Mouse (Mus musculus) stomach, embryonic 15.5 days (tissue): Measurements from ENCODE around the gene Cobl. TPM values are rescaled to one million over a fixed set of nuclear protein-coding genes. Genes with fewer than 3 reads are reported as not detected.

ENCODE experiments used
- ATAC-seq: fragments of 200-750 bp; cut with Nextera tagmentation; 2 replicates; pipeline ENCODE4 v1.8.0; 2017; ENCODE audit warnings: low read depth, moderate number of reproducible peaks, moderate TSS enrichment; ENCODE audit not compliant: insufficient read depth, low FRiP score
- H3K27ac ChIP-seq: fragments of 300-500 bp; sonication (generic); 2 replicates; pipeline ENCODE4 v1.5.1; 2015; ENCODE audit warnings: mild to moderate bottlenecking, inconsistent platforms
- H3K27me3 ChIP-seq: fragments of 300-500 bp; sonication (generic); replicated peaks from 2 replicates; pipeline ENCODE4 v1.6.1; 2015; ENCODE audit warnings: inconsistent platforms
- H3K36me3 ChIP-seq: fragments of 300-500 bp; sonication (generic); 2 replicates; pipeline ENCODE4 v1.6.1; 2015; ENCODE audit warnings: inconsistent platforms
- H3K4me1 ChIP-seq: fragments of 300-500 bp; sonication (generic); 2 replicates; pipeline ENCODE4 v1.6.1; 2015; ENCODE audit warnings: inconsistent platforms
- H3K4me2 ChIP-seq: fragments of 300-500 bp; sonication (generic); 2 replicates; pipeline ENCODE4 v1.6.1; 2015; ENCODE audit warnings: mild to moderate bottlenecking, inconsistent platforms
- H3K4me3 ChIP-seq: fragments of 300-500 bp; sonication (generic); replicated peaks from 2 replicates; pipeline ENCODE4 v1.5.1; 2015; ENCODE audit warnings: inconsistent platforms
- H3K9ac ChIP-seq: fragments of 300-500 bp; sonication (generic); 2 replicates; pipeline ENCODE4 v1.6.1; 2015; ENCODE audit warnings: inconsistent platforms
- H3K9me3 ChIP-seq: fragments of 300-500 bp; sonication (generic); 2 replicates; pipeline ENCODE4 v1.6.1; 2016; ENCODE audit warnings: inconsistent platforms
- WGBS: fragments of 180-500 bp; shearing (Covaris S2); methylation state at CpG from one replicate; pipeline ENCODE4 v1.1.7; 2015; 5-methylcytosine and 5-hydroxymethylcytosine counted together
- polyA plus RNA-seq: library from polyadenylated mRNA; unstranded; fragments of >200 nt; fragmentation: Nextera tagmentation; extraction: Ambion mirVana; gene quantifications from 2 replicates; pipeline ENCODE4 v1.2.1, GENCODE M21; 2015

The Cobl gene
- polyA plus RNA-seq, 1 experiment from 2014 or later = 7.7 TPM

DNA sequence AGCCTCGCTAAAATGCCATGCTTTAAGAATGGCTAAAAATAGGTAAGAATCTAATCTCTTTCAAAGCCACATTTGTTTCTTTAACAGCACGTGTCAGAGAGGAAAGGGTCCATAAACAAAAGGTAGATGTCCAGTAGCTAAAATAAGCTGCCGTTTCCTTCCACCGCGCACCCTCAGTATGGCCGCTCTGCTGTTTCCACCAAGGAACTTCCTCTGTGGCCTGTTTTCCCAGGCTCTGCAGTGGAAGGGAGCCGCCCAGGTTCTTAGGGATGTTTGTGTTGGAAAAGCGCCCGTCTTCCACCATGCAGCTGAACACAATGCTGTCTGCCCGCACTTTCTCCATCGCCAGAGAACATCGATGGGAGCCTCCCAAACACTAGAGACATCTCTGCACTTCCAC, 128.6 kb downstream of the Cobl start:
- peaks cover 5% of the 10 kb centered on the region; the same call in 1 of the 2 replicates for H3K4me1 ChIP-seq
- 52% methylated on average over 12 of the region's 12 CpGs for WGBS
- H3K36me3 ChIP-seq = no peaks in the 10 kb centered on the region
- H3K9me3 ChIP-seq = no peaks in the 10 kb centered on the region
- H3K27me3 ChIP-seq = no peaks in the 10 kb centered on the region
- H3K4me3 ChIP-seq = no peak overlapping the region
- H3K27ac ChIP-seq = no peak overlapping the region
- no peak overlapping the region for H3K9ac ChIP-seq
- no peak overlapping the region for H3K4me2 ChIP-seq
- ATAC-seq = no peak

DNA sequence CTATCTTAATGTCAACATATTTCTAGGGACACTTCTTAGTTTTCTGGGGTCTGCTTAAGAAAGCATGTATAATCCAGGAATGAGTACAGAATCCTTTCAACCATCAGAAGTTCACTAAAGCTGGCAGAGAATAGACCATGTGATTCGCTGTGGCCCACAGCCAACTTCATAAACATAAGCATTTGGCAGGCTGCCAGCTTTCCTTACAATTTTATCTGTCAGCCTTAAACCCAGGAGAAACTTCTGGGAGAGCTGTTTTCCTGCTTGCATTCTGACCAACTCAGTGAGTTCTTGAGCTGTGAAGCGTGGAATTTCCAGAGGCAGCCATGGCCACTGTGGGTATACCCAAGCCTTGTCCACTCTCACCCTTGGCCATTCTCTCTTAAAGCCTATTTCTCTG, 132.8 kb downstream of the Cobl start:
- peaks cover 5% of the 10 kb centered on the region; the same call in 1 of the 2 replicates for H3K4me1 ChIP-seq
- no peak overlapping the region for H3K4me2 ChIP-seq
- peak; percentile 66; the same call in 1 of the 2 replicates for ATAC-seq
- H3K36me3 ChIP-seq = no peaks in the 10 kb centered on the region
- H3K27ac ChIP-seq = peak overlapping the region; percentile 81
- H3K9me3 ChIP-seq = no peaks in the 10 kb centered on the region
- 24% methylated on average over 2 of the region's 2 CpGs for WGBS
- no peak overlapping the region for H3K9ac ChIP-seq
- H3K4me3 ChIP-seq = no peak overlapping the region
- H3K27me3 ChIP-seq = no peaks in the 10 kb centered on the region

DNA sequence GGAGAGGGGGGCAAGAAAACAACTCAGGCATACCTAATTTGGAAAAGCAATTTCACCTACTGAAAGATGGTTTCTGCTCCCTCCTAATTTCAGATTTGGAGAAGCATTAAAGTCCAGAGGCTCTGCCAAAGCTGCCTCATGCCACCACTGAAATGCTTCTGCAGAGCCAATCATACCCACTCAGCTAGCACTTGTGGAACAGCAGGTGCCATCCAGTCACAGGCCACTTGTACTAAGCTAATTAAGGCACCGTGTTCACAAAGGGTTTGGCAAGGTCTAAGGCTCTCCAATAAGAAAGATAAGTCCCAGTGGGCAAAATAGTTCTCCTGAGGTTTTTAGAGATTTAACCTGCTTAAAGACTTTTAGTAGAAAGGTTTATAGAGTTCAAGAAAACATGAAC, 143.3 kb downstream of the Cobl start:
- Histone ChIP-seq H3K9me3 (no peaks in the 10 kb centered on the region), H3K9ac (no peak overlapping the region), H3K36me3 (no peaks in the 10 kb centered on the region), H3K4me1 (no peaks in the 10 kb centered on the region), H3K27ac (no peak overlapping the region), H3K4me3 (no peak overlapping the region), H3K27me3 (no peaks in the 10 kb centered on the region), H3K4me2 (no peak overlapping the region)
- 74% methylated on average over 1 of the region's 1 CpGs for WGBS
- no peak for ATAC-seq

DNA sequence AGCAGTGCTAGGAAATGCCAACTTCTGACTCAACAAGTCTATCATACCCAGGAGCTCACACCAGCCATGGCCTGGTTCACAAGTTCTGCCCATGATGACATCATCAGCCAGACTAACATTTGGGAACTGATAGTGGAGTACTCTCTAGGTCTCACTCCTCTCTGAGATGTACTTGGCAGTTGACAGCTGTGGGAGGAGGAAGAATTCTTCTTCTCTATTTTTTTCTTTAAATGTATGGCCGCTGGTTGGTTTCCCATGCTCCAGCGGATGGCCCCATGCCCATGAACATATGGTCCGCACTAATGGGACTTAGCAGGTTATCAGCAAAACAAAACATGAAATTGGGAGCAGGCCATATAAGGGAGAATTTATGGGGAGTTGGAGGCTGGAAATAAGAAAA, 145.4 kb downstream of the Cobl start:
- Histone ChIP-seq H3K4me1 (no peaks in the 10 kb centered on the region), H3K4me3 (no peak overlapping the region), H3K27me3 (no peaks in the 10 kb centered on the region), H3K9me3 (no peaks in the 10 kb centered on the region), H3K4me2 (no peak overlapping the region), H3K9ac (no peak overlapping the region), H3K36me3 (no peaks in the 10 kb centered on the region), H3K27ac (no peak overlapping the region)
- ATAC-seq = no peak; the same call in 1 of the 2 replicates
- 83% methylated on average over 3 of the region's 3 CpGs for WGBS

DNA sequence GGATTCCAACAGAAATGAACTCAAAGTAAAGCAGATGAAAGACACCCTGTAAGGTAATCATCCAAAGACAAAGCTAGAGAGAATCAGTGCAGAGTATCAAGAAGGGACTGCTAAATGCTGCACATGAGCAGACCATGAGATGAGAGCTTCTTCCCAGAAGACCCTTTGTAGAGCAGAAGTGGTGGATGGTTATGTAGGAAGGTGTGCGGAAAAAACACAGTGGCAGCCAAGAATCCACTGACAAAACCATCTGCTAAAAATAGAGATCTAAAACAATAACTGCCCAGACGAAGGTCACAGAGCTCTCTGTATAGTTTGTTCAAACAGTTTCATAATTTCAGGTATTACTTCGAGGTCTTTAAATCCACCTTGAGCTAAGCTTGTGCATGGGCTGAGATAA, 149.1 kb downstream of the Cobl start:
- no peak for ATAC-seq
- Histone ChIP-seq H3K9me3 (no peaks in the 10 kb centered on the region), H3K27ac (no peak overlapping the region), H3K27me3 (no peaks in the 10 kb centered on the region), H3K4me1 (no peaks in the 10 kb centered on the region), H3K4me2 (no peak overlapping the region), H3K4me3 (no peak overlapping the region), H3K9ac (no peak overlapping the region), H3K36me3 (no peaks in the 10 kb centered on the region)
- WGBS = 71% methylated on average over 3 of the region's 3 CpGs

DNA sequence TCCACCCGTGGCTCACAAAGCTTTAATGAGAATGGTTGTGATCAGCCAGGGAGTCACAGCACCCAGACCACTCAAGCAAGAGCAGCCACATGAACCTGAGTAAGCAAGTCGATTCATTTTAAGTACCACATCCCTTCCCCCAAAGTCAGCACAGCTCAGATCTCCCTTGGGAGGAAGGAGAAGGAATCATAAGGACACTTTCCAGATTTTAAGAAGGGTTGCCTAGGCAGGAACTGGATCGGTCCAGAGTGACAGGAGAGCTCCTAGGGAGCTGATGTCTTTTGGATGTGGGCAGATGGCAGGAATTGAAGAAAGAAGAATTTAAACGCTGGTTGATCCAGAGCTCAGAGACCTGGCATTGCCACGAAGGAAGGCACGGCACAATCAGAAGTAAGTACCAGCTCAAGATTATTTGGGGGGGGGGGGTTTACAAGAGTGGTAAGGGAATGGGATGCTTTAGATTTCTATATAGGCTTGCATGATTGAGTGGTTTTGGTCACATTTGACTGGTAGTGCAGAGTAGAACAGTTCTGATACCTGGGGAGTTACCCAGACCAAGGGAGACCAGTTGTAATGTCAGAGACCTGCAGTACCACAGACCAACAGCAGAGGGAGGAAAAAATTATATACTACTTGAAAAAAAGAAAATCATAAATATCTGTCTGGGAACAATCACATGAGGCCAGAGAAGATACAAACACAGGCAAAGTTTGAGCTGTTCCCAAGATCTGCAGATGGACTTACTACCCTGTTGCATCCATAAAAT, 150.3 kb downstream of the Cobl start:
- Histone ChIP-seq H3K4me3 (no peak overlapping the region), H3K27ac (0 out of 2 replicates have a peak overlapping the region, but pooled peaks have one; percentile 21), H3K9me3 (no peaks in the 10 kb centered on the region), H3K36me3 (no peaks in the 10 kb centered on the region), H3K27me3 (no peaks in the 10 kb centered on the region), H3K4me2 (no peak overlapping the region), H3K4me1 (no peaks in the 10 kb centered on the region), H3K9ac (no peak overlapping the region)
- 0 out of 2 replicates have a peak, but pooled peaks have one; percentile 43 for ATAC-seq
- WGBS = 82% methylated on average over 6 of the region's 6 CpGs

DNA sequence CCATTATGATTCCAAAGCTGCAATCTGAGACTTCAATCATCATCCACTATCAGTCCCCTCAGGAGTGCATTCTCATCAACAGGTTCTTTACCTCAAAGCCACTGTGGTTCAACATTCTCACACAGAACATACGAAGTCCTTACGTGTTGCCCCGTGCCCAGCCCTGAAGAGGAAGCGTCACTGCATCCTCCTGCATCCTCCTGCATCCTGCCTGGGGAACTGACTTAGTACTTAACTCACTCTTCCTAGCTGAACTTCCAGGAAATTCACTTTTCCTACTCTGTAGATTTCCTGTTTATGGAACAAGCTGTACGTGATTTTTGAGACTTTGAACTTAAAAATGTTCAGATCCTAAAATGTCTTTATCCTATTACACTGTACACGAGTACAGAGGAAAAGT, 153.3 kb downstream of the Cobl start:
- H3K9me3 ChIP-seq = no peaks in the 10 kb centered on the region
- no peak overlapping the region for H3K27ac ChIP-seq
- no peak overlapping the region for H3K4me3 ChIP-seq
- no peaks in the 10 kb centered on the region for H3K27me3 ChIP-seq
- ATAC-seq = no peak
- H3K9ac ChIP-seq = no peak overlapping the region
- H3K36me3 ChIP-seq = no peaks in the 10 kb centered on the region
- WGBS = 76% methylated on average over 6 of the region's 6 CpGs
- no peaks in the 10 kb centered on the region for H3K4me1 ChIP-seq
- no peak overlapping the region for H3K4me2 ChIP-seq

DNA sequence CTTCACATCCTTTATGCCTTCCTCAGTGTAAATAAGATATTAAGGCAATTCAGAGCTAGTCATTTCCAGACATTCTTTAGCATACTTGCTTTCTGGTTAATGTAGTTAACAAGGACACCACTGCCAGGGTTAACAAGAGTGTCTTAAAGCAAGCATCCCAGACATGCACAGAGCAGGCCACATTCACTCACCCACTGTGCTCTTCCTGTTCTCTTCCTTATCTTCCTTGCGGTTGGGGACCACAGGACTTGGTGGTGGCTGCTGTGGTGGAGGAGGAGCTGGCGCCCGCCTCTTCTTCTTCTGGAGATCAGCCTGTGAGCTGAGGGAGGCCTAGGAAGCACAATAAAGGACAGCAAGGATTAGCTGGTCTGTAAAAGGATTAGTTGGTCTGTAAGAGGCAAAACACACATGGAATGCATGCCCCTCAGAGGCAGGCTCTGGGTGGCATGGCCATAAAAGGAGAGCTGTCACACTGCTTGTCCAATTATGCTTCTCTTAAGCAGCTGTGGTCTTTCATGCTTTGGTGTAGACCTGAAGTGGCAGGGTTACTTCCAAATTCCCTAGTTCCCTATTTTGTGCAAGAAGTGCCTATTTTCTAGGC, 155.2 kb downstream of the Cobl start:
- no peak overlapping the region for H3K9ac ChIP-seq
- no peaks in the 10 kb centered on the region for H3K4me1 ChIP-seq
- WGBS = 70% methylated on average over 3 of the region's 3 CpGs
- ATAC-seq = no peak
- no peak overlapping the region for H3K27ac ChIP-seq
- no peaks in the 10 kb centered on the region for H3K27me3 ChIP-seq
- H3K9me3 ChIP-seq = no peaks in the 10 kb centered on the region
- no peak overlapping the region for H3K4me3 ChIP-seq
- H3K4me2 ChIP-seq = no peak overlapping the region
- H3K36me3 ChIP-seq = no peaks in the 10 kb centered on the region

DNA sequence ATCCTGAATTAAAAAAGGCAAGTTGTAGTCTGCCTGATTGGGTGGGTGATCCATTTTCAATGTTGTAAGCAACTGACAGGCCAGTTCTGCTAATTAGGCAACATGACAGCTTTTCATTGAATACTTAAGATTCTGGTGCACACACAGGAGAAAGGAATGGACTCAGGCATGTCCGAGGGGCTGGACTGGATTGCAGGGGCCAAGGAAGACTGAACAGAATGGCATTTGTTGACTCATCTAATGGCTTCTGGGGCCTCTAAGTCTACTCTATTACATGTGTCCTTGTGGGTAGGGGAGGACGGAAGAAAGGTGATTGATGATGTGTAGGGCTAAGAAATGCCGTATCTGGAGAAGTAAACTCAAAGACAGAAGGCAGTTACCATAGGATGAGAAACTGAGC, 159.9 kb downstream of the Cobl start:
- 50% methylated on average over 3 of the region's 3 CpGs for WGBS
- Histone ChIP-seq H3K36me3 (no peaks in the 10 kb centered on the region), H3K4me1 (no peaks in the 10 kb centered on the region), H3K27me3 (no peaks in the 10 kb centered on the region), H3K4me2 (no peak overlapping the region), H3K27ac (no peak overlapping the region), H3K9ac (no peak overlapping the region), H3K4me3 (no peak overlapping the region), H3K9me3 (no peaks in the 10 kb centered on the region)
- no peak for ATAC-seq

DNA sequence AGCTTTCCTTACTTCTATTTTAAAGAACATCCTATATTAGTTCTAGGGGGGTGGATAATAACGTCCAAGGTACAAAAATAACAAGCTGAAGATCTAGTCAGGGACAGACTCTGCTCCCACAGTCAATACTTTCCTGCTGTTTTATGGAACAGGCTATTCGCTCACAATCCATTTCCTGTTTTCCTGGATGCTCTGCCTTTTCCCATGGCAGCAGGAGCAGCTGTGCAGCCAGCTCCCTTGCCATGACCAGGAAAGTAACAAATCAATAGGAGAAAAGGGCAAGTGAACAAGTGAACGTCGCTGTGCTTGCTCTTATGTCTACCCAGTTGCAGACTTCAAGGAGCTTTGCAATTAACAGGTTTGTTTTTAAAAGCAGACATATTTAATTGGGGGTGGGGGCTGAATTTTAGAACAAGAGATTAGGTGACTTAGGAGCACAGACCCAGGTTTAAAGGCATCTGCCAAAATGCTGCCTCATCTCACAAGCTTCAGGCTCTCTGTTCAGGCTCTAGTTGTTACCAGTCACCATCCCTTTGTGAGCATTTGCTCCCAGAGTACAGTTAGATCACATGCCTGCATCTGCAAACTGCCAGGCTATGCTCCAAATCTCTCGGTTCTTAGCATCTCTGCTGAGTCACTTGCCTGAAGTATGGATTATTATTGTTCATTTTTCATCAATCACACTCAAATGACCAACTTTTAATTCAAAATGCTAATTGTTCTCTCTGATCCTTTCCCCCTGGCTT, 164.9 kb downstream of the Cobl start:
- ATAC-seq = no peak
- H3K27ac ChIP-seq = no peak overlapping the region; the same call in 1 of the 2 replicates
- no peak overlapping the region for H3K4me2 ChIP-seq
- H3K36me3 ChIP-seq = no peaks in the 10 kb centered on the region
- 33% methylated on average over 5 of the region's 5 CpGs for WGBS
- no peak overlapping the region for H3K9ac ChIP-seq
- H3K9me3 ChIP-seq = no peaks in the 10 kb centered on the region
- H3K4me3 ChIP-seq = no peak overlapping the region
- H3K4me1 ChIP-seq = no peaks in the 10 kb centered on the region
- H3K27me3 ChIP-seq = no peaks in the 10 kb centered on the region

DNA sequence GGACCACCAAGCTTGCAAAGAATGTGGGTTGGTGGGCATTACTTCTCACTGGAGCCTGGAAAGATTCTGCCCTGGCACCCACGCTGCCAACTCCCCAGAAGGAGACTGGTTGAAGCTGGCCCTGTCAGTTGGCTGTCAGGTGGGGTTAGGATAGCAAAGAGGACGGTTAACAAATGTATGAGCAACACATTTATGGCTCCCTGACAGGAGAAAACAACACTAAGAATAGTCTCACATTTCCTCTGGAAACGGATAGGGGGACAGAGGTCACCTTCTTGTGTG, 173.2 kb downstream of the Cobl start:
- Histone ChIP-seq H3K4me1 (0 out of 2 replicates have a peak, but pooled peaks cover 3% of the 10 kb centered on the region), H3K36me3 (no peaks in the 10 kb centered on the region), H3K4me2 (no peak overlapping the region), H3K4me3 (no peak overlapping the region), H3K9me3 (no peaks in the 10 kb centered on the region), H3K27ac (no peak overlapping the region), H3K9ac (no peak overlapping the region), H3K27me3 (0 out of 2 replicates have a peak, but pooled peaks cover 3% of the 10 kb centered on the region)
- 35% methylated on average over 3 of the region's 3 CpGs for WGBS
- no peak for ATAC-seq
